Mouse (Mus musculus) heart, embryonic 11.5 days (tissue): Measurements from ENCODE around the gene Nampt. TPM values are rescaled to one million over a fixed set of nuclear protein-coding genes. Genes with fewer than 3 reads are reported as not detected.

ENCODE experiments used
- ATAC-seq: fragments of 200-750 bp; cut with Nextera tagmentation; replicated peaks from 2 replicates; pipeline ENCODE4 v1.8.0; 2017; ENCODE audit warnings: moderate library complexity; ENCODE audit not compliant: insufficient number of reproducible peaks, low FRiP score, low TSS enrichment
- H3K27ac ChIP-seq: fragments of 300-500 bp; sonication (generic); 2 replicates; pipeline ENCODE4 v1.5.1; 2014; ENCODE audit warnings: mild to moderate bottlenecking, low read depth, low read length
- H3K27me3 ChIP-seq: fragments of 300-500 bp; sonication (generic); 2 replicates; pipeline ENCODE4 v1.6.1; 2014; ENCODE audit warnings: mild to moderate bottlenecking, low read length, mixed read lengths; ENCODE audit not compliant: control insufficient read depth, insufficient read depth
- H3K36me3 ChIP-seq: fragments of 300-500 bp; sonication (generic); 2 replicates; pipeline ENCODE4 v1.6.1; 2014; ENCODE audit warnings: mild to moderate bottlenecking, low read length, moderate library complexity, mixed read lengths; ENCODE audit not compliant: control insufficient read depth, insufficient read depth
- H3K4me1 ChIP-seq: fragments of 300-500 bp; sonication (generic); 2 replicates; pipeline ENCODE4 v1.6.1; 2014; ENCODE audit warnings: low read length; ENCODE audit not compliant: control insufficient read depth, insufficient read depth
- H3K4me2 ChIP-seq: fragments of 300-500 bp; sonication (generic); 2 replicates; pipeline ENCODE4 v1.6.1; 2014; ENCODE audit warnings: mild to moderate bottlenecking, moderate library complexity
- H3K4me3 ChIP-seq: fragments of 300-500 bp; sonication (generic); 2 replicates; pipeline ENCODE4 v1.5.1; 2014; ENCODE audit warnings: low read depth, low read length
- H3K9ac ChIP-seq: fragments of 300-500 bp; sonication (generic); 2 replicates; pipeline ENCODE4 v1.6.1; 2014; ENCODE audit warnings: mild to moderate bottlenecking, low read depth, low read length, moderate library complexity
- H3K9me3 ChIP-seq: fragments of 300-500 bp; sonication (generic); replicated peaks from 2 replicates; pipeline ENCODE4 v1.6.1; 2016; ENCODE audit warnings: low read length; ENCODE audit not compliant: control insufficient read depth
- WGBS: fragments of 180-500 bp; shearing (Covaris S2); extraction: QIAGEN DNeasy Blood & Tissue Kit; methylation state at CpG from one replicate; pipeline ENCODE4 v1.1.7; 2014; ENCODE audit not compliant: insufficient replicate concordance; 5-methylcytosine and 5-hydroxymethylcytosine counted together
- polyA plus RNA-seq: library from polyadenylated mRNA; unstranded; fragments of >200 nt; fragmentation: Nextera tagmentation; extraction: Ambion mirVana; gene quantifications from 2 replicates; pipeline ENCODE4 v1.2.1, GENCODE M21; 2014

Gene Nampt
- polyA plus RNA-seq, 1 experiment from 2014 or later = 21.0 TPM

GRCm38 (mm10) chr12:32855398-32855797 lies 36.1 kb downstream of the Nampt start:
- H3K4me3 ChIP-seq = no peak overlapping the region
- ATAC-seq = no peak
- no peaks in the 10 kb centered on the region for H3K27me3 ChIP-seq
- H3K27ac ChIP-seq = no peak overlapping the region
- peaks cover 2% of the 10 kb centered on the region for H3K36me3 ChIP-seq
- H3K9me3 ChIP-seq = no peaks in the 10 kb centered on the region
- H3K9ac ChIP-seq = no peak overlapping the region
- H3K4me2 ChIP-seq = no peak overlapping the region
- H3K4me1 ChIP-seq = peaks cover 6% of the 10 kb centered on the region
- 71% methylated on average over 4 of the region's 4 CpGs for WGBS

DNA sequence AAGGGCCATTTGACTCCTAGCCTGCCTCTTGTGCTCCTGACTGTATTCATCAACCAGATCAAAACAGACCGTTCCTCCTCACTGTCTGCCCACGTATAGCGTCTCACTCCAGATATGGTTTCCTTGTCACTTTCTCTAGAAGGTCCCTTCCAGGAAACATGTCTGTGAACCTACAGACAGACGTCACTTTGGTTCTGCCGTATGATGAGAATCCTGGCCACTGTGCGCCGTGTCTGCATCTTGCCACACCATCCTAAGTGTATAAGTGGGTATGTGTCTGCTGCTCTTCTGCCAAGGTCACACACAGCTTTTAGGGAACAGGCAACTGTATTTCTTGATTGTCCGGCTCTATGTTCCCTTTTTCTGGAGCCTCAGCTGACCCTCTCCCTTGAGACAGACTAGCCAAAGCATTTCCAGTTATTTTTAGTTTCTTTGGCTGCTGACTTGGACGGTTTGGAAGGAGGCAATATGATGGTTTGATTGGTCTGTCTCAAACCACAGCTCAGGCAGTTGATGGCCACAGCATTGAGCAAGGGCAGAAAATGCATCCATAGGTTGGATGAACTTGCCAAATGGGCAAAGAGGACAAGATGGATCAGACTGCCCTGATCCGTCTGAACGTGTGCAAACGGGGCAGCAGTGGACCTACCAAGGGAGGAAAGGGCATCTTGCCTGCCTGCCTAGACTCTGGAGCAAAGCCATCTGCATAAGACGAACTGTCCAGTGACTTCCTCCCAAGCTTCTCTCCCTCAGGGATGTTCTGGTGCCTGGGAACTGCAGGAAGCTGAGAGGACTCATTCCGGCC lies 37.6 kb downstream of the Nampt start:
- 65% methylated on average over 14 of the region's 14 CpGs for WGBS
- no peak overlapping the region for H3K4me2 ChIP-seq
- H3K36me3 ChIP-seq = no peaks in the 10 kb centered on the region
- no peaks in the 10 kb centered on the region for H3K9me3 ChIP-seq
- no peaks in the 10 kb centered on the region for H3K27me3 ChIP-seq
- H3K4me1 ChIP-seq = peaks cover 6% of the 10 kb centered on the region
- no peak overlapping the region for H3K27ac ChIP-seq
- no peak overlapping the region for H3K9ac ChIP-seq
- H3K4me3 ChIP-seq = no peak overlapping the region
- ATAC-seq = no peak

DNA sequence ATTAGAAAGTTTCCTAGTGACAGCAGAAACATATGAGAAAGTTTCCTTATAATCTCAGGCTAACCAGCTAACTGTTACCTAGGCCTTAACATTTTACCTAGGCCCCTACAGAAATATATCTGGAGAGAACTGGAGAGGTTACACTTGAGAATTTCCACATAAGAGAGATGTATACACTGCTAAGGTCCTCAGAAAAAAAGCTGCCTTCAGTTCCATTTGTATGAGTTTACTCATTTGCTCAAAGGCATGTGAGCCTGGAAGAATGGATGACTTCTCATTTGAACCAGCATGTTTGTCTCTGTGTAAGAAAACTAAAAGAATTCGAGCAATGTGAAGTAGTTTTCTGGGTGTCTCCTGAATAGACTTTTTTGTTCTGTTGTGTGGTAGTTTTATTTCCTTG lies 39.1 kb downstream of the Nampt start:
- 66% methylated on average over 1 of the region's 1 CpGs for WGBS
- Histone ChIP-seq H3K36me3 (no peaks in the 10 kb centered on the region), H3K27me3 (no peaks in the 10 kb centered on the region), H3K4me1 (peaks cover 6% of the 10 kb centered on the region), H3K9me3 (no peaks in the 10 kb centered on the region), H3K4me3 (no peak overlapping the region), H3K27ac (no peak overlapping the region), H3K4me2 (no peak overlapping the region), H3K9ac (no peak overlapping the region)
- no peak for ATAC-seq

DNA sequence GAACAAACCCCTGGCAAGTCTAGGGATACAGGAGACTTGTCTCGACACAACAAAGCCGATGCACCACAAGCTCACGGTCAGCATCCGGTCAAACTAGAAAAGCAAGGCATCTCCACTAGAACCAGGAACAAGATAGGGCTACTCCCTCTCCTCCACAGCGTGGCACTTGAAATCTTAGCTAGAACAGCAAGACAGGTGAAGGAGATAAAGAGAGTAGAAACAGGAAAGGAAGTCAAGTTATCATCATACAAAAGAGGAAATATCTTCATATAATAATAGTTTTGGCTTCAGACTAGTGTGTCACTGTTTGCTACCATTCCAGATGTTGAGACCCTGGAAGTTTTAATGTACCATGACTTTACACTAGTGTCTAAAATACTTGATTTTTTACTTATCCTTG lies 41.5 kb downstream of the Nampt start:
- no peaks in the 10 kb centered on the region for H3K27me3 ChIP-seq
- H3K9me3 ChIP-seq = no peaks in the 10 kb centered on the region
- no peak overlapping the region for H3K4me2 ChIP-seq
- H3K4me1 ChIP-seq = peaks cover 6% of the 10 kb centered on the region
- no peak for ATAC-seq
- H3K4me3 ChIP-seq = no peak overlapping the region
- no peak overlapping the region for H3K9ac ChIP-seq
- 77% methylated on average over 5 of the region's 5 CpGs for WGBS
- no peaks in the 10 kb centered on the region for H3K36me3 ChIP-seq
- H3K27ac ChIP-seq = no peak overlapping the region

- Histone ChIP-seq H3K4me2 (no peak overlapping the region), H3K27me3 (no peaks in the 10 kb centered on the region), H3K4me1 (no peaks in the 10 kb centered on the region), H3K4me3 (no peak overlapping the region), H3K9ac (no peak overlapping the region), H3K27ac (no peak overlapping the region), H3K9me3 (no peaks in the 10 kb centered on the region), H3K36me3 (no peaks in the 10 kb centered on the region)
- WGBS = 77% methylated on average over 5 of the region's 5 CpGs
- no peak for ATAC-seq
Observed at GRCm38 (mm10) chr12:32870815-32871214, 51.5 kb downstream of the Nampt start.

DNA sequence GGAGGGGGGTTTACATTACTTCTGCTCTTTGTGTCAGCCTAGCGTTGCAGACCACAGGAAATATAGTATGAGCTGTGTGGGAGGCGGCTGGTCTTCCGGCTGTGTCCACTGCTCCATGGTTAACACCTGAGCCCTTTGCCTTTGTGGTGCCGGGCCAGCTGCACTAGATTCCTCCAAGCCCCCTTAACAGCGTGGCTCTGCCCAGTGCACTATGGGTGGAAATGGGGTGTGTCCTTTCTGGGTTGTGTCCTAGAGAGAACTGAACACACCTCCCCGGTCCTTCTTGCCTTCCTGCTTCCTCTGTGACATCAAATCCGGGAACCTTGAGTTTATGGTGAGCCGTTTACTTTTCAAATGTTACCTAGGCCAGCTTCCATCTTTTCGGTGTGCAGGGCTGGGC lies 58.2 kb downstream of the Nampt start:
- Histone ChIP-seq H3K4me3 (no peak overlapping the region), H3K27ac (no peak overlapping the region), H3K9me3 (no peaks in the 10 kb centered on the region), H3K36me3 (no peaks in the 10 kb centered on the region), H3K27me3 (no peaks in the 10 kb centered on the region), H3K9ac (no peak overlapping the region), H3K4me2 (no peak overlapping the region), H3K4me1 (no peaks in the 10 kb centered on the region)
- ATAC-seq = no peak
- WGBS = 83% methylated on average over 9 of the region's 9 CpGs

- Histone ChIP-seq H3K4me1 (no peaks in the 10 kb centered on the region), H3K4me2 (no peak overlapping the region), H3K9me3 (no peaks in the 10 kb centered on the region), H3K36me3 (no peaks in the 10 kb centered on the region), H3K27ac (no peak overlapping the region), H3K4me3 (no peak overlapping the region), H3K9ac (no peak overlapping the region), H3K27me3 (no peaks in the 10 kb centered on the region)
- 77% methylated on average over 11 of the region's 11 CpGs for WGBS
- ATAC-seq = no peak
Observed at GRCm38 (mm10) chr12:32877964-32878571, 58.7 kb downstream of the Nampt start.

- WGBS = 69% methylated on average over 3 of the region's 3 CpGs
- ATAC-seq = no peak
- Histone ChIP-seq H3K4me2 (no peak overlapping the region), H3K9ac (no peak overlapping the region), H3K4me3 (no peak overlapping the region), H3K27me3 (no peaks in the 10 kb centered on the region), H3K4me1 (no peaks in the 10 kb centered on the region), H3K9me3 (no peaks in the 10 kb centered on the region), H3K36me3 (no peaks in the 10 kb centered on the region), H3K27ac (no peak overlapping the region)
Observed at GRCm38 (mm10) chr12:32879371-32879770, 60.0 kb downstream of the Nampt start.

GRCm38 (mm10) chr12:32884356-32884755 lies 65.0 kb downstream of the Nampt start:
- peaks cover 6% of the 10 kb centered on the region for H3K4me1 ChIP-seq
- no peaks in the 10 kb centered on the region for H3K27me3 ChIP-seq
- no peak overlapping the region for H3K4me3 ChIP-seq
- no peak overlapping the region for H3K9ac ChIP-seq
- no peak for ATAC-seq
- H3K27ac ChIP-seq = no peak overlapping the region
- H3K4me2 ChIP-seq = no peak overlapping the region
- H3K9me3 ChIP-seq = no peaks in the 10 kb centered on the region
- WGBS = 69% methylated on average over 9 of the region's 9 CpGs
- H3K36me3 ChIP-seq = no peaks in the 10 kb centered on the region
